Mouse (Mus musculus) layer of hippocampus, adult 8-10 months (tissue): ENCODE data around the gene Agpat1. TPM values are rescaled to one million over a fixed set of nuclear protein-coding genes. Genes with fewer than 3 reads are reported as not detected.

Experiments used
- DNase-seq, 2 experiments: peaks; one replicate each; pipeline ENCODE4 v3.0.0; 2022; ENCODE audit warnings: low spot score in 2 of 2
- total RNA-seq, 4 experiments: library from RNA; stranded (reverse); gene quantifications; 2 replicates each; pipeline ENCODE4 v1.2.4; 2022

Agpat1 gene
- total RNA-seq, 4 experiments from 2014 or later: 138 to 163 (median 151) TPM

- no peak for DNase-seq
Observed at GRCm38 (mm10) chr17:34585877-34586771, 17.9 kb upstream of the Agpat1 start.

- peak; percentile 88 to 89 for DNase-seq
Observed at GRCm38 (mm10) chr17:34586796-34587422, 17.2 kb upstream of the Agpat1 start.

- peak; percentile 95 to 96 for DNase-seq
Observed at GRCm38 (mm10) chr17:34587423-34587811, 16.6 kb upstream of the Agpat1 start.

- no peak for DNase-seq
Observed at GRCm38 (mm10) chr17:34587814-34588213, 16.2 kb upstream of the Agpat1 start.

- no peak for DNase-seq
Observed at GRCm38 (mm10) chr17:34588767-34589166, 15.3 kb upstream of the Agpat1 start.

GRCm38 (mm10) chr17:34589206-34589605 is 14.9 kb upstream of the Agpat1 start:
- DNase-seq: no peak

GRCm38 (mm10) chr17:34589681-34590101 is 14.4 kb upstream of the Agpat1 start, which contains the start of gene Gpsm3:
Gene Gpsm3 (plus strand): TSS chr17:34589806.
- no peak for DNase-seq

- DNase-seq: no peak
Observed at GRCm38 (mm10) chr17:34590154-34590987, 13.7 kb upstream of the Agpat1 start.

- DNase-seq: no peak
Observed at GRCm38 (mm10) chr17:34591029-34591993, 12.8 kb upstream of the Agpat1 start, which contains the start of gene Pbx2. Gene Pbx2 (plus strand): TSS chr17:34591266.

GRCm38 (mm10) chr17:34591994-34592375 is 12.1 kb upstream of the Agpat1 start:
- DNase-seq: peak in 1 of 2 experiments; percentile 71

- DNase-seq: no peak
Observed at GRCm38 (mm10) chr17:34592581-34593549, 11.2 kb upstream of the Agpat1 start.

- no peak for DNase-seq
Observed at GRCm38 (mm10) chr17:34593752-34594525, 10.1 kb upstream of the Agpat1 start.

- no peak for DNase-seq
Observed at GRCm38 (mm10) chr17:34596098-34596497, 8.0 kb upstream of the Agpat1 start.

GRCm38 (mm10) chr17:34597566-34598095 is 6.4 kb upstream of the Agpat1 start, which contains the start of gene Ager:
Gene Ager (plus strand): TSS chr17:34597862.
- DNase-seq: no peak

GRCm38 (mm10) chr17:34599891-34600290 is 4.2 kb upstream of the Agpat1 start:
- no peak for DNase-seq

GRCm38 (mm10) chr17:34601796-34602195 is 2.3 kb upstream of the Agpat1 start:
- no peak for DNase-seq

GRCm38 (mm10) chr17:34603375-34604060 is 544 bp upstream of the Agpat1 start, which contains the start of gene Rnf5:
Gene Rnf5 (minus strand): TSS chr17:34603690.
- peak; percentile 100 for DNase-seq
